Mouse (Mus musculus): ENCODE results near the gene Gm45234. TPM values are rescaled to one million over a fixed set of nuclear protein-coding genes. Genes with fewer than 3 reads are reported as not detected.
A peak's percentile ranks its signal among the peaks of the same experiment; 100 is the strongest.

Gm45234 gene
- polyA plus RNA-seq, 1 experiment, result not detected

DNA sequence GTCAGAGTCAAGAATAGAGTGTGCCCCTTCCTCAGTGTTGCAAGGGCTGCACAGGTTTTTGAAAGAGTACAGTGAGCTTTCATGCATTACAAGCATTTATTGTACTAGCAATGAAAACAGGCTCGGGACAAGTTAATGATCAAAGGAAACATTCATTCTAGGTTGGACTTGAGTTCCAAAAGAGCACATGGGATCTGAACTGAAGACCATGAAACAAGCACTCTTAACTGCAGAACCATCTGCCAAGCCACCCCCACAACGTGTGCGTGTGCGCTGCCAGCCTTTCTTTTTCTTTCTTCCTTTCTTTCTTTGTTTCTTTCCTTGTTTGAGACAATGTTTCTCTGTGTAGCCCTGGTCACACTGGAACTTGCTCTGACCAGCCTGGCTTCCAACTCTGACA lies 40.0 kb upstream of the Gm45234 start:
- Histone ChIP-seq H3K27me3 (ENCODE audit: control insufficient read depth, insufficient read depth, insufficient read length) (no peaks in the 10 kb centered on the region), H3K79me2 (ENCODE audit: control insufficient read depth, insufficient read depth) (no peaks in the 10 kb centered on the region), H3K4me3 (no peak overlapping the region), H3K4me2 (ENCODE audit: low read depth) (peak overlapping the region; percentile 12), H3K36me3 (ENCODE audit: control insufficient read depth, insufficient read depth) (no peaks in the 10 kb centered on the region), H3ac (ENCODE audit: control insufficient read depth, insufficient read length) (no peak overlapping the region)
- TF ChIP-seq MAX (IDR thresholded peaks at IDR 0.05; ENCODE audit: low read depth) (no peak), E2F4 (IDR thresholded peaks at IDR 0.05; ENCODE audit: insufficient read depth) (no peak), TCF12 (IDR thresholded peaks at IDR 0.05; ENCODE audit: insufficient read depth, poor library complexity, severe bottlenecking) (no peak), TCF3 (IDR thresholded peaks at IDR 0.05; ENCODE audit: insufficient read length, low read depth) (no peak), POLR2AphosphoS2 (IDR thresholded peaks at IDR 0.05; ENCODE audit: insufficient read length, low read depth) (no peak), CEBPB (IDR thresholded peaks at IDR 0.05; ENCODE audit: insufficient read depth, poor library complexity, severe bottlenecking) (no peak), POLR2A (IDR thresholded peaks at IDR 0.05; ENCODE audit: insufficient read length, low read depth) (no peak), REST (IDR thresholded peaks at IDR 0.05; ENCODE audit: insufficient read depth, insufficient read length) (no peak), MYOG (IDR thresholded peaks at IDR 0.05; ENCODE audit: control insufficient read depth in 1 of 3, insufficient read depth in 1 of 3, insufficient read length in 2 of 3, low read depth in 2 of 3) (no peak), USF1 (IDR thresholded peaks at IDR 0.05; ENCODE audit: low read depth) (no peak), SRF (IDR thresholded peaks at IDR 0.05; ENCODE audit: control insufficient read depth, insufficient read length, low read depth) (no peak), MYOD1 (IDR thresholded peaks at IDR 0.05; ENCODE audit: control insufficient read depth in 1 of 3, insufficient read length in 2 of 3, low read depth in 2 of 3) (no peak)

DNA sequence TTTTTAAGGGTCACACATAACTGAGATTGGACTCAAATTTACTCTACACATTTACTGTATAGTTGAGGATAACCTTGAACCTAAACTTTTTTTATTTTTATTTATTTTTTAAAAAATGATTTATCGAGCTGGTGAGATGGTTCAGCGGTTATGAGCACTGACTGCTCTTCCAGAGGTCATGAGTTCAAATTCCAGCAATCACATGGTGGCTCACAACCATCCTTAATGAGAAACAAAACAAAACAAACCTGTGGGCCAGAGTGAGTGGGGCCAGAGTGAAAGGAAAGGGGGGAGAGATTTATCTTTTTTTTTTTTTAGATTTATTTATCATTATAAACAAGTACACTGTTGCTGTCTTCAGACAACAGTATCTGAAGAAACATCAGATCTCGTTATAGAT lies 36.1 kb upstream of the Gm45234 start:
- no peak overlapping the region for H3K4me2 ChIP-seq (ENCODE audit: low read depth)
- TF ChIP-seq USF1 (IDR thresholded peaks at IDR 0.05; ENCODE audit: low read depth), result no peak
- TF ChIP-seq CEBPB (IDR thresholded peaks at IDR 0.05; ENCODE audit: insufficient read depth, poor library complexity, severe bottlenecking), result no peak
- no peak for TF ChIP-seq MYOG (IDR thresholded peaks at IDR 0.05; ENCODE audit: control insufficient read depth in 1 of 3, insufficient read depth in 1 of 3, insufficient read length in 2 of 3, low read depth in 2 of 3)
- TF ChIP-seq TCF12 (IDR thresholded peaks at IDR 0.05; ENCODE audit: insufficient read depth, poor library complexity, severe bottlenecking), result no peak
- TF ChIP-seq REST (IDR thresholded peaks at IDR 0.05; ENCODE audit: insufficient read depth, insufficient read length), result no peak
- no peak for TF ChIP-seq MAX (IDR thresholded peaks at IDR 0.05; ENCODE audit: low read depth)
- no peak for TF ChIP-seq E2F4 (IDR thresholded peaks at IDR 0.05; ENCODE audit: insufficient read depth)
- H3ac ChIP-seq (ENCODE audit: control insufficient read depth, insufficient read length), result no peak overlapping the region
- H3K4me3 ChIP-seq, result no peak overlapping the region
- H3K27me3 ChIP-seq (ENCODE audit: control insufficient read depth, insufficient read depth, insufficient read length), result no peaks in the 10 kb centered on the region
- H3K79me2 ChIP-seq (ENCODE audit: control insufficient read depth, insufficient read depth), result no peaks in the 10 kb centered on the region
- H3K36me3 ChIP-seq (ENCODE audit: control insufficient read depth, insufficient read depth), result no peaks in the 10 kb centered on the region

- Histone ChIP-seq H3K4me2 (ENCODE audit: low read depth) (no peak overlapping the region), H3K27me3 (ENCODE audit: control insufficient read depth, insufficient read depth, insufficient read length) (no peaks in the 10 kb centered on the region), H3ac (ENCODE audit: control insufficient read depth, insufficient read length) (no peak overlapping the region), H3K36me3 (ENCODE audit: control insufficient read depth, insufficient read depth) (no peaks in the 10 kb centered on the region), H3K79me2 (ENCODE audit: control insufficient read depth, insufficient read depth) (no peaks in the 10 kb centered on the region), H3K4me3 (no peak overlapping the region)
- no peak for TF ChIP-seq USF1 (IDR thresholded peaks at IDR 0.05; ENCODE audit: low read depth)
- TF ChIP-seq POLR2AphosphoS2 (IDR thresholded peaks at IDR 0.05; ENCODE audit: insufficient read length, low read depth), result no peak
- TF ChIP-seq POLR2A (IDR thresholded peaks at IDR 0.05; ENCODE audit: insufficient read length, low read depth), result no peak
- no peak for TF ChIP-seq TCF3 (IDR thresholded peaks at IDR 0.05; ENCODE audit: insufficient read length, low read depth)
- no peak for TF ChIP-seq REST (IDR thresholded peaks at IDR 0.05; ENCODE audit: insufficient read depth, insufficient read length)
- TF ChIP-seq CEBPB (IDR thresholded peaks at IDR 0.05; ENCODE audit: insufficient read depth, poor library complexity, severe bottlenecking), result no peak
- no peak for TF ChIP-seq E2F4 (IDR thresholded peaks at IDR 0.05; ENCODE audit: insufficient read depth)
These were observed 34.3 kb upstream of the Gm45234 start for GRCm38 (mm10) chr6:124790121-124790520.

GRCm38 (mm10) chr6:124789519-124789918 lies 33.7 kb upstream of the Gm45234 start:
- Histone ChIP-seq H3K36me3 (ENCODE audit: control insufficient read depth, insufficient read depth) (no peaks in the 10 kb centered on the region), H3K79me2 (ENCODE audit: control insufficient read depth, insufficient read depth) (no peaks in the 10 kb centered on the region), H3ac (ENCODE audit: control insufficient read depth, insufficient read length) (no peak overlapping the region), H3K27me3 (ENCODE audit: control insufficient read depth, insufficient read depth, insufficient read length) (no peaks in the 10 kb centered on the region), H3K4me2 (ENCODE audit: low read depth) (no peak overlapping the region), H3K4me3 (no peak overlapping the region)
- TF ChIP-seq MYOG (IDR thresholded peaks at IDR 0.05; ENCODE audit: control insufficient read depth in 1 of 3, insufficient read depth in 1 of 3, insufficient read length in 2 of 3, low read depth in 2 of 3) (no peak), REST (IDR thresholded peaks at IDR 0.05; ENCODE audit: insufficient read depth, insufficient read length) (no peak), MYOD1 (IDR thresholded peaks at IDR 0.05; ENCODE audit: control insufficient read depth in 1 of 3, insufficient read length in 2 of 3, low read depth in 2 of 3) (no peak), POLR2AphosphoS2 (IDR thresholded peaks at IDR 0.05; ENCODE audit: insufficient read length, low read depth) (no peak), POLR2A (IDR thresholded peaks at IDR 0.05; ENCODE audit: insufficient read length, low read depth) (no peak), E2F4 (IDR thresholded peaks at IDR 0.05; ENCODE audit: insufficient read depth) (no peak), SRF (IDR thresholded peaks at IDR 0.05; ENCODE audit: control insufficient read depth, insufficient read length, low read depth) (no peak), TCF3 (IDR thresholded peaks at IDR 0.05; ENCODE audit: insufficient read length, low read depth) (no peak), MAX (IDR thresholded peaks at IDR 0.05; ENCODE audit: low read depth) (no peak), CEBPB (IDR thresholded peaks at IDR 0.05; ENCODE audit: insufficient read depth, poor library complexity, severe bottlenecking) (no peak), TCF12 (IDR thresholded peaks at IDR 0.05; ENCODE audit: insufficient read depth, poor library complexity, severe bottlenecking) (no peak)

DNA sequence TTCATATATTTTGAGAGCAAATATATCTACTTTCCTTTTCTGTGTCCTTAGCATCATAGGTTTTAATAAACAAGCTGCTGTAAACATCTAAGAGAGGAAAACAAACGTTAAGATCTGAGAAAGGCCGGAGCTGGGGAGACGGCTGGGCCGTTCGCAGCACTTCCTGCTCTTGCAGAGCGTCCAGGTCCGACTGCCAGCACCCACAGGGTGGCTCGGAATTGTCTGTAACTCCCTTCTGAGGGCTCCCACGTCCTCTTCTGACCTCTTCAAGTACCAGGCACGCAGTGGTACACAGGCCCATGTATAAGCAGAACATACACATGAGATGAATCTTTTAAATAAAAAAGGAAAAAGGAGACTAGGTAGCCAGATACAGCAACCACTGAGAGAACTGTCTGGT lies 31.9 kb upstream of the Gm45234 start:
- Histone ChIP-seq H3K79me2 (ENCODE audit: control insufficient read depth, insufficient read depth) (no peaks in the 10 kb centered on the region), H3ac (ENCODE audit: control insufficient read depth, insufficient read length) (no peak overlapping the region), H3K4me3 (no peak overlapping the region), H3K4me2 (ENCODE audit: low read depth) (no peak overlapping the region), H3K36me3 (ENCODE audit: control insufficient read depth, insufficient read depth) (no peaks in the 10 kb centered on the region), H3K27me3 (ENCODE audit: control insufficient read depth, insufficient read depth, insufficient read length) (no peaks in the 10 kb centered on the region)
- TF ChIP-seq MYOD1 (IDR thresholded peaks at IDR 0.05; ENCODE audit: control insufficient read depth in 1 of 3, insufficient read length in 2 of 3, low read depth in 2 of 3) (no peak), USF1 (IDR thresholded peaks at IDR 0.05; ENCODE audit: low read depth) (no peak)

All from myocyte (in vitro differentiated cells).